Mouse (Mus musculus) testis, adult 2 months (tissue): Measurements from ENCODE around the gene Lpcat2b.

Experiments
- CTCF ChIP-seq: fragments of 200-500 bp; IDR thresholded peaks from 2 replicates; pipeline ENCODE4 v1.5.1; 2012; ENCODE audit warnings: low read depth, mild to moderate bottlenecking, inconsistent platforms, low read length, moderate library complexity; ENCODE audit not compliant: control insufficient read depth, insufficient read depth, insufficient replicate concordance
- POLR2A ChIP-seq: fragments of 200-500 bp; IDR thresholded peaks from 2 replicates; pipeline ENCODE4 v1.6.1; 2012; ENCODE audit warnings: low read depth, mild to moderate bottlenecking, inconsistent platforms, low read length, moderate library complexity; ENCODE audit not compliant: control insufficient read depth

- TF ChIP-seq CTCF (no peak), POLR2A (no peak)
Observed at GRCm38 (mm10) chr5:107403947-107404684, 27.2 kb upstream of the Lpcat2b start.
